Mouse (Mus musculus) thymus, adult 2 months (tissue): ENCODE results near the gene Mfap2.

Experiments used
- CTCF ChIP-seq: fragments of 200-500 bp; IDR thresholded peaks from 2 replicates; pipeline ENCODE4 v1.5.1; 2012; ENCODE audit warnings: mild to moderate bottlenecking, control low read depth, low read length, moderate library complexity, borderline replicate concordance; ENCODE audit not compliant: control insufficient read depth, poor library complexity, insufficient read depth; ENCODE audit errors: extremely low read depth
- POLR2A ChIP-seq: fragments of 200-500 bp; IDR thresholded peaks from 2 replicates; pipeline ENCODE4 v1.6.1; 2012; ENCODE audit warnings: mild to moderate bottlenecking, low read length, control low read depth, moderate library complexity; ENCODE audit not compliant: control insufficient read depth, poor library complexity, insufficient read depth; ENCODE audit errors: extremely low read depth

DNA sequence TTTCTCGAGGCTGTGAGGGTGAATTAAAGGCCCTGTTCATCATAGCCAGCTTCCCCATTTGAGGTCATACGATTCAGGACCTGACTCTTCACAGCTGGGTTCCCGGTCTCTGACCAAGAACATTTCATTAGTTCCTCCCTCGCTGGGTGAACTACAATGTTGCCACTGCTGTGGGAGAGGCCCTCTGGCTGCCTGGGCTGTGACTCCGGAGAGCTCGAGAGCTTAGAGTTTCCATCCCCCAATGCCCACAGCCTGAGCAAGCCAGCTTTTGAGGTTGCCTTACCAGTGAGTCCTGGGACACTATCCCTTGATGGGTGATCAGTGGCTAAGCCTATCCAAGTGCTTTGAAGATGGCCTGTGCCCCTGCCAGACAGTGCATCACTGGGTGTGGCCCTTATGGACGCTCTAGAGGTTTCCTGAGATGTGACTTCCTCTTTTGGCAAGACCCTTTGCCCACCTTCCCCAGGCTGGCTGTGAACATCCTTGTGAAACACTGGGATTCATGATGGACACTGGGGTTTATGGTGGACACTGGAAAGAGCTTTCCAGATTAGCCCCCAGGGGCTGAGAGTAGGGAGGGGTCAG, 21.4 kb upstream of the Mfap2 start:
- no peak for TF ChIP-seq CTCF
- no peak for TF ChIP-seq POLR2A
